Mouse (Mus musculus): ENCODE measurements around the gene Adss. TPM values are rescaled to one million over a fixed set of nuclear protein-coding genes. Genes with fewer than 3 reads are reported as not detected.
A peak's percentile ranks its signal among the peaks of the same experiment; 100 is the strongest.

The Adss gene
- polyA plus RNA-seq, 1 experiment from 2014 or later, result 28.4 TPM

GRCm38 (mm10) chr1:177731973-177732372 lies 64.3 kb downstream of the Adss start:
- no peak overlapping the region for H3K4me3 ChIP-seq (ENCODE audit: low read depth, low read length)
- H3K9ac ChIP-seq (replicated peaks; ENCODE audit: low read depth), result no peak overlapping the region
- ATAC-seq, result no peak
- no peaks in the 10 kb centered on the region for H3K27me3 ChIP-seq (replicated peaks; ENCODE audit: insufficient read depth, low read length)
- no peak overlapping the region for H3K4me2 ChIP-seq (replicated peaks; ENCODE audit: low read depth, low read length)
- no peak for DNase-seq (ENCODE audit: low spot score)
- no peak for TF ChIP-seq CTCF (IDR thresholded peaks at IDR 0.05)
- TF ChIP-seq EP300 (IDR thresholded peaks at IDR 0.05), result no peak
- WGBS, result 84% methylated on average over 3 of the region's 3 CpGs
- H3K27ac ChIP-seq (ENCODE audit: low read length), result no peak overlapping the region
- no peaks in the 10 kb centered on the region for H3K9me3 ChIP-seq (ENCODE audit: low read length)
- H3K36me3 ChIP-seq (ENCODE audit: insufficient read depth, low read length), result no peaks in the 10 kb centered on the region
- no peaks in the 10 kb centered on the region; the same call in 1 of the 2 replicates for H3K4me1 ChIP-seq (ENCODE audit: insufficient read depth, low read depth, low read length)

GRCm38 (mm10) chr1:177729043-177730024 lies 67.0 kb downstream of the Adss start, which contains the start of gene 1700016C15Rik:
TSS of gene 1700016C15Rik (plus strand) at chr1:177729814.
- no peak within 1 kb of the TSS for H3K4me2 ChIP-seq (replicated peaks; ENCODE audit: low read depth, low read length)
- DNase-seq (ENCODE audit: low spot score) (peak; percentile 67), ATAC-seq (peak; percentile 84)
- 51% methylated on average over 11 of the region's 11 CpGs for WGBS
- no peaks in the 10 kb centered on the region for H3K36me3 ChIP-seq (ENCODE audit: insufficient read depth, low read length)
- H3K9me3 ChIP-seq (ENCODE audit: low read length), result no peaks in the 10 kb centered on the region
- H3K9ac ChIP-seq (replicated peaks; ENCODE audit: low read depth), result no peak within 1 kb of the TSS
- TF ChIP-seq EP300 (IDR thresholded peaks at IDR 0.05) (peak; percentile 68; the same call in 1 of the 2 replicates), CTCF (IDR thresholded peaks at IDR 0.05) (no peak)
- no peak within 1 kb of the TSS for H3K4me3 ChIP-seq (ENCODE audit: low read depth, low read length)
- no peaks in the 10 kb centered on the region; the same call in 1 of the 2 replicates for H3K4me1 ChIP-seq (ENCODE audit: insufficient read depth, low read depth, low read length)
- H3K27me3 ChIP-seq (replicated peaks; ENCODE audit: insufficient read depth, low read length), result no peaks in the 10 kb centered on the region
- peak within 1 kb of the TSS; percentile 28 for H3K27ac ChIP-seq (ENCODE audit: low read length)

GRCm38 (mm10) chr1:177727883-177728525 lies 68.3 kb downstream of the Adss start:
- Histone ChIP-seq H3K27me3 (replicated peaks; ENCODE audit: insufficient read depth, low read length) (no peaks in the 10 kb centered on the region), H3K9me3 (ENCODE audit: low read length) (no peaks in the 10 kb centered on the region), H3K4me3 (ENCODE audit: low read depth, low read length) (no peak overlapping the region), H3K9ac (replicated peaks; ENCODE audit: low read depth) (no peak overlapping the region), H3K27ac (ENCODE audit: low read length) (no peak overlapping the region), H3K4me1 (ENCODE audit: insufficient read depth, low read depth, low read length) (no peaks in the 10 kb centered on the region; the same call in 1 of the 2 replicates), H3K4me2 (replicated peaks; ENCODE audit: low read depth, low read length) (no peak overlapping the region), H3K36me3 (ENCODE audit: insufficient read depth, low read length) (no peaks in the 10 kb centered on the region)
- ATAC-seq (no peak), DNase-seq (ENCODE audit: low spot score) (no peak)
- TF ChIP-seq EP300 (IDR thresholded peaks at IDR 0.05) (no peak), CTCF (IDR thresholded peaks at IDR 0.05) (no peak)
- WGBS, result 79% methylated on average over 3 of the region's 3 CpGs

- TF ChIP-seq CTCF (IDR thresholded peaks at IDR 0.05), result no peak
- TF ChIP-seq EP300 (IDR thresholded peaks at IDR 0.05), result no peak
- Histone ChIP-seq H3K9ac (replicated peaks; ENCODE audit: low read depth) (no peak overlapping the region), H3K9me3 (ENCODE audit: low read length) (no peaks in the 10 kb centered on the region), H3K27ac (ENCODE audit: low read length) (peak overlapping the region; percentile 7; the same call in 1 of the 2 replicates), H3K27me3 (replicated peaks; ENCODE audit: insufficient read depth, low read length) (no peaks in the 10 kb centered on the region), H3K4me2 (replicated peaks; ENCODE audit: low read depth, low read length) (no peak overlapping the region), H3K36me3 (ENCODE audit: insufficient read depth, low read length) (no peaks in the 10 kb centered on the region), H3K4me1 (ENCODE audit: insufficient read depth, low read depth, low read length) (no peaks in the 10 kb centered on the region; the same call in 1 of the 2 replicates), H3K4me3 (ENCODE audit: low read depth, low read length) (no peak overlapping the region)
- WGBS, result 21% methylated on average over 5 of the region's 5 CpGs
- no peak for DNase-seq (ENCODE audit: low spot score)
- ATAC-seq, result peak; percentile 29; the same call in 1 of the 2 replicates
These were observed 69.4 kb downstream of the Adss start for GRCm38 (mm10) chr1:177726870-177727269.

GRCm38 (mm10) chr1:177723786-177724185 lies 72.5 kb downstream of the Adss start:
- Histone ChIP-seq H3K9me3 (ENCODE audit: low read length) (no peaks in the 10 kb centered on the region), H3K4me1 (ENCODE audit: insufficient read depth, low read depth, low read length) (no peaks in the 10 kb centered on the region; the same call in 1 of the 2 replicates), H3K9ac (replicated peaks; ENCODE audit: low read depth) (no peak overlapping the region), H3K4me2 (replicated peaks; ENCODE audit: low read depth, low read length) (no peak overlapping the region), H3K27ac (ENCODE audit: low read length) (no peak overlapping the region), H3K27me3 (replicated peaks; ENCODE audit: insufficient read depth, low read length) (no peaks in the 10 kb centered on the region), H3K4me3 (ENCODE audit: low read depth, low read length) (no peak overlapping the region), H3K36me3 (ENCODE audit: insufficient read depth, low read length) (no peaks in the 10 kb centered on the region)
- ATAC-seq (no peak), DNase-seq (ENCODE audit: low spot score) (no peak)
- TF ChIP-seq CTCF (IDR thresholded peaks at IDR 0.05) (no peak), EP300 (IDR thresholded peaks at IDR 0.05) (no peak)
- WGBS, result 63% methylated on average over 4 of the region's 4 CpGs

GRCm38 (mm10) chr1:177719029-177719427 lies 77.3 kb downstream of the Adss start:
- Histone ChIP-seq H3K4me3 (ENCODE audit: low read depth, low read length) (no peak overlapping the region), H3K9ac (replicated peaks; ENCODE audit: low read depth) (no peak overlapping the region), H3K4me1 (ENCODE audit: insufficient read depth, low read depth, low read length) (no peaks in the 10 kb centered on the region), H3K27ac (ENCODE audit: low read length) (no peak overlapping the region), H3K4me2 (replicated peaks; ENCODE audit: low read depth, low read length) (no peak overlapping the region), H3K9me3 (ENCODE audit: low read length) (no peaks in the 10 kb centered on the region), H3K27me3 (replicated peaks; ENCODE audit: insufficient read depth, low read length) (no peaks in the 10 kb centered on the region), H3K36me3 (ENCODE audit: insufficient read depth, low read length) (no peaks in the 10 kb centered on the region)
- WGBS, result 49% methylated on average over 3 of the region's 3 CpGs
- DNase-seq (ENCODE audit: low spot score) (peak; percentile 55), ATAC-seq (peak; percentile 90)
- TF ChIP-seq CTCF (IDR thresholded peaks at IDR 0.05), result no peak
- TF ChIP-seq EP300 (IDR thresholded peaks at IDR 0.05), result peak; percentile 45; the same call in 1 of the 2 replicates

All from lung, postnatal 0 days (tissue).